Mouse (Mus musculus): Measurements from ENCODE around the gene Gskip. TPM values are rescaled to one million over a fixed set of nuclear protein-coding genes. Genes with fewer than 3 reads are reported as not detected.

The Gskip gene
- total RNA-seq, 2 experiments from 2014 or later, result 13.6 TPM

DNA sequence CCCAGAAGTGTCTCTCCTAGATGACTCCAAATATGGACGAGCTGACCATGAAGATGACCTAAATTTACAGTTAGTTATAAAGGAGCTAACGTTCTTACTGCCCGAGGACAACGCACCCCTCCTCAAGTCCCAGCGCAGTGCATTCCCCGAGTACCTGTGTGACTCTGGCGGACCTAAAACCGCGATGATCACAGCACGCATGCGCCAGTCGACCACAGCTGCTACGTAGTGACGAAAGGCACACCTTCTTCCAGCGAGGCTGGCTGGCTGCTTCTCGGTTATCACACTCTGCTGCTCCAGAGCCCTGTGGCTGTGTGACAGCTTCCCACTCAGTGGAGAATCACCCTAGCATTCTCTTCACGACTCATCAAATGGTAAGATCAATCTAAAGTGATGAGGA is 34.0 kb downstream of the Gskip start:
- intact Hi-C loops (cut with DNase I), result no loop called here
- peak; percentile 33 to 58 for DNase-seq (ENCODE audit: extremely low spot score in 1 of 2, low spot score in 2 of 2)

DNA sequence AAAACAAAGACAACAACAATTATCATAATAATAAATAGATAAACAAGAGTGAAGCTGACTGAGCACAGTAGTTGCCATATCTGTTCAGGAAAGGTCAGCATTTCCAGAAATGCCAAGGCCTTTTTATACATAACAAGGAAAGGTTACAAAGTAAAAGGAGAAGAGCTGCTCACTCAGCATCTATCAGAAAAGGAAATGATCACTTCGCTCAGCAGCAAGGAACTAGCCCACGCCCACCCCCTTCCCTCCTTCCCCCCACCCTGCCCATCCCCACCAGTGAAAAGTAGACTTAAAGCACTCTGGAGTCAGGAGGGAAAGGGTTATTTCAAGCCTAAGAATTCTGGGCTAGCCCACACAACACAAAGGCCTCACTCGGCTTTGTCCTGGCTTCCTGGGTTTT is 35.6 kb downstream of the Gskip start:
- intact Hi-C loops (cut with DNase I), result loop anchor here (5.0 kb wide), 1 partner anchor 38 kb away; the partner anchor contains the start of gene Gskip
- no peak for DNase-seq (ENCODE audit: extremely low spot score in 1 of 2, low spot score in 2 of 2)

DNA sequence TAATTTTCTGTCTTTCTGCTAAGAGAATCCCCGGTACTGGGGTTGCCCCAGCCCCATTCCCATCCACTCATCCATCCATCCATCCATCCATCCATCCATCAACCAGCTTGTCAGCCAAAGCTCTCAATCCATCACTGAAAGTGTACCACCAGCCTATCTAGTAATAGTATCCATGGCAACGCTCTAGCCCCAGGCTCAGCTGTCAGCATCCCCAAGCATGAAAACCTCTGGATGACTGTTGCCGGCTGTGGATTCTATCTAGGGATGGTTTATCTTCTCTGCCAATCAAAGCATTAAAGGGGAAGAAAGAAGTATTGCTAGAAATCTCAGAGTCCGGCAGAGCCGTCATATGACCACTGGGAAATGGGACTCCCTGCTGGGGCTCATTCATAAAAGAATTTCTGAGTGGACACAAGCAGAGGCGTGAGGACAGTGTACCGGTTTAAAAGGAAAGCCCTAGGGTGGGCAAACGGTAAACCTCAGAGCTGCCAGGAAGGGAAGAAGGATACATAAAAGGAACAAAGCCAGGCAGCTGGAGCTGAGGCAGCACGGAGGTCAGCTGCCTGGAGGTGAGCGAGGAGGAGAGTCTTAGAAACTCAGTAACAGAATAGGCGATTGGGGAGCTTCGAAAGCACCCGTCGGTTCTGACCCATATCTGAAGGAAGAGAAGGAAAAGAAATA is 37.0 kb downstream of the Gskip start:
- DNase-seq (ENCODE audit: extremely low spot score in 1 of 2, low spot score in 2 of 2), result no peak
- intact Hi-C loops (cut with DNase I), result loop anchor here (5.0 kb wide), 1 partner anchor 39 kb away; the partner anchor contains the start of gene Gskip

DNA sequence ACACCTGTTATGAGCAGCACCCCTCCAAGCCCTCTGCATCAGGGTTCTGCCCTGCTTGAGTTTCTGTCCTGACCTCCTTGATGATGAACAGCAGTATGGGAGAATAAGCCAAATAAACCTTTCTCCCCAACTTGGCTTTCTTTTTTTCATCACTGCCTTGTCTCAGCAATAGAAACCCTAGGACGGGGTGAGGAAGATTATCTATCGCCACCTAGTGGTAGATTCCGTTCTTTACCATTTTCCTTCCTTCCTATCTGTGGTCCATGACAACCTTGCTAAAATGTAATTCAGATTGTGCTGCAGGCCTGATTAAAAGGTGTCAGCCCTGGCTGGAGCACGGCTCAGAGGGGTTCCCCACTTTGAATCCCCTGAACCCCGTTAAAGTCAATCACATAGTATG is 38.0 kb downstream of the Gskip start:
- intact Hi-C loops (cut with DNase I), result loop anchor here (5.0 kb wide), 1 partner anchor 40 kb away; the partner anchor contains the start of gene Gskip
- peak in 1 of 2 experiments; percentile 27 for DNase-seq (ENCODE audit: extremely low spot score in 1 of 2, low spot score in 2 of 2)

DNA sequence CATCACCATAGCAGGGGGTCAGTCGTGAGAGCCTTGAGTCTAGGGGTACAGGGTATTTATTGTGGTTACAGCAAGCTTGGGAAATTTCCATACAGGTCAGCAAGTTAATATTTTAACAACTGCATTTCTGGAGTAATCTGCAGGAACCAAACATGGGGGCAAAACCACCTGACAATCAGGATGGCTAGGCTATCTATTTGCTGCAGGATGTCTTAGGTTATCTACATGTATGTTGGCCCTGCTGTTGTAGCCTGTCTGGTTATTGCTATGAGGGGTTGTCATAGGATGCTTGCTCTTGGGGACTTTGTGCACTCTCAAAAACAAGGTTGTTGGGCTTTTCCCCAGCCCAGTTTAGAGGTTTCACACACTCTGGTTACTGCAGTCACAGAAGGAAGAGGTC is 40.0 kb downstream of the Gskip start:
- DNase-seq (ENCODE audit: extremely low spot score in 1 of 2, low spot score in 2 of 2), result no peak
- intact Hi-C loops (cut with DNase I), result loop anchor here (5.0 kb wide), 2 partner anchors 42 to 227 kb away; partner anchors contain the start of gene Gskip

DNA sequence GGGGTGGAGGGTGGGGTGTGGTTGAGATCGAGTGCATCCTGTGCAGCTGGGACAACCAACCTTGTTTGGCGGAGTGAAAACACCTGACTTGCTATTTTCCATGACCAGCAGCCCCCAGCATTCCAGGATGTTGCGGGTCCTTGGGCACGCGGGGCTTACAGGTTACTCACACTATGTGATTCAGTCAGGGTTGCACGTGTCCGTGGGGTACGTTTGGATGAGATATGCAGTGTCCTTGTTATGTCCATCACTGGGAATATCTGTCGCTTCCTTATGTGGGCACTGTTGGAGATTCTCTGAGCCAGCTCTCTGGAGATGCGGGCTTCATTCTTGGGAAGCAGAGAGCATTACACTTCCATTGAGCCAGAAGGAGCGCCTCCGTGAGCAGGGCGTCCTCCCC is 41.1 kb downstream of the Gskip start:
- intact Hi-C loops (cut with DNase I), result loop anchor here (5.0 kb wide), 1 partner anchor 228 kb away; no protein-coding TSS in a partner anchor

DNA sequence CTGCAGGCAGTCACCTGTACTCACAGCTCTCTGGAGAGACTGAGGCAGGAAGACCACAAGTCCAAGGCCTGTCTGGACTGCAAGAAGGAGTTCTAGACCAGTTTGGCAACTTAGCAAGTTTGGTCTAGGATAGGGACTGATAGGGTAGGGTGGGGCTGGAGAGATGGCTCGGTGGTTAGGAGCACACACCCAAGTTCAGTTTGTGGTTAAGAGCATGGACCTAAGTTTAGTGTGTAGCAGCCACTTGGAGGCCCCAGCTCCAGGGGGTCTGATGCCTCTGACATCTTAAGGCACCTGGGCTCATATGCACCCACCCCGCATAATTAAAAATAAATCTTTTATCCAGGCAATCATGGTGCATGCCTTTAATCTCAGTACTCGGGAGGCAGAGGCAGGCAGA is 42.6 kb downstream of the Gskip start:
- no peak for DNase-seq (ENCODE audit: extremely low spot score in 1 of 2, low spot score in 2 of 2)
- intact Hi-C loops (cut with DNase I), result loop anchor here (5.0 kb wide), 1 partner anchor 230 kb away; no protein-coding TSS in a partner anchor

More for the DNA sequence above, 41.1 kb downstream of the Gskip start:
- no peak for DNase-seq (ENCODE audit: extremely low spot score in 1 of 2, low spot score in 2 of 2)

DNA sequence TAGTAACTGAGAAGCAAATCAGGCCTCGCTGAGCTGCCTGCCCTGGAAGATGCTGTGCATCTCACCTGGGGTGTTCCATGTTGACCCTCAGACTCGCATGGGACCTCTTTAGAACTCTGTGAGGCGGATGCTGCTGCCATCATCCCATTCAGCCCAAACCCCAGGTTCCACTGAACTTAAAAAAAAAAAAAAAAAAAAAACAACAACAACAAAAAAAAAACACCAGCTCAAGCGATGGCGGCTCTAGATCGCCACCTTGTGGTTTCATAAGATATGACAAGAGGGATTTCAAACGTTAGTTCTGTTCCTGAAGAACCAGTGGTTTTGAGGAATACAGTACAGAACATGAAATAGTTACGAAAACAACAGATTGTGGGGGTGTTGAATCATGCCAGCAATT is 43.3 kb downstream of the Gskip start:
- intact Hi-C loops (cut with DNase I), result loop anchor here (5.0 kb wide), 1 partner anchor 231 kb away; no protein-coding TSS in a partner anchor
- peak in 1 of 2 experiments; percentile 25 for DNase-seq (ENCODE audit: extremely low spot score in 1 of 2, low spot score in 2 of 2)

DNA sequence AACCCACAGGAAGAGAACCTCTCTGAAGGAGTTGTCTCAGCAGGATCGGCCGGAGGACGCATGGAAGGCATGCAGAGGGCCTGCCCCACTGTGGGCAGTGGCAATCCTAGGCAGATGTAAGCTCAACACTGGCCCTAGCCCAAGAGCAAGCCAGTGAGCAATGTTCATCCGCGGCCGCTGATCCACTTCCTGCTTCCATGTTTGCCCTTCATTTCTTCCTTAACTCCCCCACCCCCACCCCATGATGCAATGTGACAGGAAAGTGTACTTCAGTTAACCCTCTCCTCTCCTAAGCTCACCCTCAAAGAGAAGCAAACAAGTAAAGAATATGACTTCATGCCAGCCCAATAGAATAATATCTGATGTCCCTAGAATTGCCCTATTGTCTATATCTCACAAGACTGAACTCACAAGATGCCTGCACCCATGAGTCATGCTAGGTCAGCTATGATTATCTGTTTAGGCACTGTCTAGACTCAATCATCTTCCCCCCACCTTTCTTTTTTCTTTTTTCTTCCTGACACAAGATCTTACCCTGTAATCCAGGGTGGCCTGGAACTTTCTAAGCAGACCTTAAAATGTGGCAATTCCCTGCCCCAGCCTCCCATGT is 46.3 kb downstream of the Gskip start:
- intact Hi-C loops (cut with DNase I), result no loop called here
- DNase-seq (ENCODE audit: extremely low spot score in 1 of 2, low spot score in 2 of 2), result no peak

DNA sequence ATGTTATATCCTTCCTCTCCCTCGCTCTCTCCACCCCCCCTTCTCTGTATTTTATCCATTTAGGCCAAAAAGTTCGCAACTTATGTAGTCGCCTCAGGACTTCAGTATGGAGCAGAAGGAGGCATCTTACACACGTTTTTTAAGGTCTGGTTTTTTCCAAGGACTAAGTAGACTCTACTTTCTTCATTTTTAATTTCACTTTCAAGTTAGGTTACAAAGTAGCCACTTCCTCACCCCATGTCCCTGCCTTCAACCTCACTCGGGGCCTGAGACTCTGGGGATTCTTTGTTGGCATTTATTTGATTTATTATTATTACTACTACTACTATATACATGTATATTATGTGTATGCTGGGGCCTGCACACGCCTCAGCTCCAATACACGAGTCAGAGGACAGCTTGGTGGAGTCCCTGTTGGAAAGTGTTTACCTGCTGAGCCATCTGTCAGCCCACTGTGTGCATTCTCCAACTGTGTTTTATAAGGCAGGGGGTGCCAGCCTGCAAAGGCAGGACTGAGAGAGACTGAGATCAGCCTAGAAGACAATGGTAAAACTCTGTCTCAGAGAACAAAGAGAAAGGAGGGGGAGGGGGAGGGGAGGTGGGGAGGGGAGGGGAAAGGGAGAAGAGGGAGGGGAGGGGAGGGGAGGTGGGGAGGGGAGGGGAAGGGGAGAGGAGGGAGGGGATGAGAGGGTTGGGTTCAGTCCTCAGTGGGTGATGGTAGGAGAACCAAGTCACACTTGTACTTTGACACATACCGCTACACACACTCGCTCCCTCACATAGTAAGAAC is 48.9 kb downstream of the Gskip start:
- intact Hi-C loops (cut with DNase I), result no loop called here
- DNase-seq (ENCODE audit: extremely low spot score in 1 of 2, low spot score in 2 of 2), result no peak

DNA sequence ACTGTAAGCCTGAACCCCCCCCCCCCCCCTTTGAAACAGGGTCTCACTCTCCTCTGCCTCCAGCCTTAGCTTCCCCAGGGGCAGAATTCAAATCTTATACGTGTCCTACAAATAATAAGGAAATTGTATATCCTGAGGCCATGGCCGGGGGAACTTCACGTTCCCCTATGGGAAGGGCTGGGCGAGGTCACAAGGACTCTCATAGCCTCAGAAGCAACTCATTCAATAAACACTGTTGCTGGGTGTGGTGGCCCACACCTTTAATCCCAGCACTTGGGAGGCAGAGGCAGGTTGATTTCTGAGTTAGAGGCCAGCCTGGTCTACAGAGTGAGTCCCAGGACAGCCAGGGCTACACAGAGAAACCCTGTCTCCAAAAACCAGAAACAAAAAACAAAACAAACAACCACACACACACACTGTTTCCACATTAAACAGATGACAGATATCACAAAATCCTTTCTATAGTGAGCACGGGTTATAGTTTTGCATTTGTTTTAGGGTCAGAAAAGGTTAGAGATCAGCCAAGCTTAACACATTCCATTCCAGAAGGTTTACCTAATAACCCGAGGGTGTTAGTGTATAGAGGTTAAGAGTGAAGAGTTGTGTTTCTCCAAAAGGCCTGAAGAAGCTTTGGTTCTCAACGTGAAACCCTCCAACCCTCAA is 50.7 kb downstream of the Gskip start:
- DNase-seq (ENCODE audit: extremely low spot score in 1 of 2, low spot score in 2 of 2), result no peak
- intact Hi-C loops (cut with DNase I), result no loop called here

DNA sequence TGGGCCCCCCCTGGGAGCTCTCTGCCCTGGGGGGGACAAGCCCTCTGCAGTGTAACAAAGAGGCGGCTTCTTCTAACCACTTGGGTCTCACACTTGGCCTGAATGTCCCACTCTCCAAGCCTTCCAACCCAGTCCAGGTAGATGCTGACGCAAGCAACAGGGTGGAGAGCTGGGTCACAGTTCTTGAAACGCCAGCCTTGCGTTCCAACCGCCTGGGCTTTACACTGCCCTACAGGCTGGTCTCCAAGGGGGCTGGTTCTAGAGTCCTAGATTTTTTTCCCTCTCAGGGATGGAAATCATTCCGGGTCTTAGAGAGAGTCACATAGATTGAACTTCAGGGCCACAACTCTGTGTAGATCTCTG is 51.2 kb downstream of the Gskip start:
- no peak for DNase-seq (ENCODE audit: extremely low spot score in 1 of 2, low spot score in 2 of 2)
- intact Hi-C loops (cut with DNase I), result no loop called here

DNA sequence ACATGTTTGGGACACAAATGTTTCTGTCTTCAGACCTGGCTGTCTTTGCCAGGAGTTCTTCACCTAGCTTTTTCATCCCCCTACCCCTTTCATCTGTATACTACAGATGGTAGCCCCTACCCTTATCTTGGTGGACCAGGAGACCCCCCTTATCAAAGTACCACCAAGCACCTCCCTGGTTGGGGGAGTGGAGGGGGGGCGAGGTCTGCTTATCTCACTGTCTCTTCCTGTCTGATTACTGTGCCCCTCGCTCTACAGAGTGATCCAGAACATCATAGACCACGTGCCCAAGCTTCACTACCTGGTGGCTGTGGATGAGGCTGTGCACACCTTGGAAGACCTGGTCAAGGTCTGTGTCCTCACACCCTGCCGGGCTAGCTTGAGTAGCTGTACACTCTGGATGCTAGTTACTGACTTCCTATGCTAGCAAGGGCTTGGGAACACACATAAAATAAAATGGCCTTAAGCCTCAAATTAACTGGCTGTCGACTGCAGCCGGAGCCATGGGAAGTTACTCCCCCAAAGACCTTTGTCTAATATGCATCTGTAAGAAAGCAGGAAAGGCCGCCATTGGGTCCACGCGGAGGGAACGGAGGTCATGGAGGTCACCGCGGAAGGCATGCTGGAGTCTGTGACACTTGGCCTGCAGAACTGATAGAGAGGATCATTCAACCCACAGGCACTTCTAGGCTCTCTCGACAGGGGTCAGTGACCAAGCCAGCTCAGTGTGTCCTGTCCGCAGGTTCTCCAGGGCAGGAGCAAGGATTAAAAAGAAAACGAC is 53.9 kb downstream of the Gskip start:
- intact Hi-C loops (cut with DNase I), result no loop called here
- DNase-seq (ENCODE audit: extremely low spot score in 1 of 2, low spot score in 2 of 2), result no peak

DNA sequence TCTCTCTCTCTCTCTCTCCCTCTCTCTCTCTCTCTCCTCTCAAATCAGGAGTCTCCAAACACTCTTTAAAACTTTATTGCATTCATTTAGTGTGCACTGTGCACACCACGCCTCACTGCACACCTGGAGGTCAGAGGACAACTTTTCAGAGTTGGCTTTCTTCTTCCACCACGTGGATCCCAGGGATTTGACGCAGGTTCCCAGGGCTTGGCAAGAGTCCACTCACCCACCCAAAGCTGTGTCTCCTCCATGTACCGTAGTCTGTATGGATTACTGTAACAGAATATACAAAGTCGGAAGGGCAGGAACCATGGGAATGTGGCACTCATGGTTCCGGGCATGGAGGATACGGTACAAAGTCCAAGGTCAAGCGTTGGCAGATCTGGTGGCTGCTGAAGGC is 55.0 kb downstream of the Gskip start:
- intact Hi-C loops (cut with DNase I), result no loop called here

DNA sequence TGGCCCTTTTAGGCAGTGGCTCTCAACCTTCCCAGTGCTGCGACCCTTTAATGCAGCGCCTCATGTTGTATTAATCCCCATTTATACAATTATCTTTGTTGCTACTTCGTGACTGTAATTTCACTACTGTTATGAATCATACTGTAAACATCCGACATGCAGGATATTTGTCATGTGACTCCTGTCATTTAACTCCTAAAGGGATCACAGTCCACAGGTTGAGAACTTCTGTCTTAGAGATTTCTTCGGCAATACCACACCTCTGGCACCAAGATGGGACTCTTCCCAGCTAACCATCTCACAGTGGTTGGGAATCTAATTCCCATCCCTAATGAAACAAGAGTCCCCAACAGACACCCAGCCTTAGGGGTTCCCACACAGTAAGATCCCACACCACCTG is 63.5 kb downstream of the Gskip start:
- intact Hi-C loops (cut with DNase I), result no loop called here
- no peak for DNase-seq (ENCODE audit: extremely low spot score in 1 of 2, low spot score in 2 of 2)

More for the DNA sequence above, 55.0 kb downstream of the Gskip start:
- DNase-seq (ENCODE audit: extremely low spot score in 1 of 2, low spot score in 2 of 2), result no peak

Measured in left cerebral cortex, postnatal 10 days (tissue).